Mouse (Mus musculus) heart, postnatal 0 days (tissue): ENCODE results near the gene 1700113H08Rik.

Experiments
- CTCF ChIP-seq: IDR thresholded peaks from 2 replicates; pipeline ENCODE4 v1.5.1; 2016; ENCODE audit warnings: antibody characterized with exemption, control low read depth, low read depth
- EP300 ChIP-seq: IDR thresholded peaks from 2 replicates; pipeline ENCODE4 v1.6.1; 2016; ENCODE audit warnings: antibody characterized with exemption, low read depth

GRCm38 (mm10) chr10:87275075-87275474, 217.2 kb downstream of the 1700113H08Rik start:
- TF ChIP-seq EP300 = no peak
- TF ChIP-seq CTCF = no peak
